13 mouse cellular contexts compared by ENCODE assay signal in genomic region chr14:99366996-99367555, GRCm38 (mm10).
DNase-seq lines count a peak whose midpoint lies in the region; ATAC-seq and TF ChIP-seq lines count a peak whose summit lies in the region.
"Had no signal": no experiment of that assay in that cellular context is flagged by ENCODE, and none has a peak within 500 bp of the region (broad histone marks: within the 10 kb centered on the region; RNA-seq: fewer than 3 reads in every experiment).

No protein-coding gene starts in this region.

- H3K9me3 ChIP-seq in heart, embryonic 10.5 days, result no peaks in the 10 kb centered on the region
- H3K9me3 ChIP-seq in midbrain, embryonic 10.5 days (replicated peaks), result no peaks in the 10 kb centered on the region
- H3K9me3 ChIP-seq in midbrain, postnatal 0 days (ENCODE audit: low read length), result no peaks in the 10 kb centered on the region
- H3K9me3 ChIP-seq: embryonic facial prominence, embryonic 12.5 days; neural tube, embryonic 15.5 days had no signal

- DNase-seq in heart, embryonic 10.5 days (ENCODE audit: low spot score), result no peak
- no peak for DNase-seq in heart, postnatal 10 days
- DNase-seq in midbrain, embryonic 10.5 days (ENCODE audit: low spot score), result peak; percentile 43
- no peak for DNase-seq in midbrain, postnatal 0 days (ENCODE audit: low spot score)
- peak; percentile 7 to 14 for DNase-seq in kidney, postnatal 4 days
- no peak for DNase-seq in B cell, adult 2 months
- DNase-seq in thymus, postnatal 14 days, result no peak
- DNase-seq: adrenal gland, adult 8-10 months; heart, adult 2 months had no signal

- WGBS in heart, embryonic 10.5 days, result 59% methylated on average over 11 of the region's 11 CpGs
- 47% methylated on average over 11 of the region's 11 CpGs for WGBS in midbrain, embryonic 10.5 days
- 22% methylated on average over 11 of the region's 11 CpGs for WGBS in midbrain, postnatal 0 days

- peak overlapping the region; percentile 42; the same call in 1 of the 2 replicates for H3K27ac ChIP-seq in heart, embryonic 10.5 days
- peak overlapping the region; percentile 84 for H3K27ac ChIP-seq in midbrain, embryonic 10.5 days (replicated peaks)
- H3K27ac ChIP-seq in midbrain, postnatal 0 days (ENCODE audit: low read depth, low read length), result no peak overlapping the region
- H3K27ac ChIP-seq: embryonic facial prominence, embryonic 12.5 days; heart, adult 2 months; neural tube, embryonic 15.5 days had no signal

- H3K9ac ChIP-seq in midbrain, postnatal 0 days (replicated peaks; ENCODE audit: low read length, poor library complexity, severe bottlenecking), result no peak overlapping the region
- H3K9ac ChIP-seq: embryonic facial prominence, embryonic 12.5 days; liver, postnatal 0 days; neural tube, embryonic 15.5 days had no signal

- H3K4me2 ChIP-seq in midbrain, postnatal 0 days (ENCODE audit: low read depth, low read length, poor library complexity, severe bottlenecking), result no peak overlapping the region

- TF ChIP-seq CTCF in midbrain, postnatal 0 days (IDR thresholded peaks at IDR 0.05), result no peak

- no peaks in the 10 kb centered on the region for H3K36me3 ChIP-seq in heart, embryonic 10.5 days
- no peaks in the 10 kb centered on the region for H3K36me3 ChIP-seq in midbrain, embryonic 10.5 days
- H3K36me3 ChIP-seq in midbrain, postnatal 0 days (ENCODE audit: insufficient read depth, low read length), result no peaks in the 10 kb centered on the region
- H3K36me3 ChIP-seq: embryonic facial prominence, embryonic 12.5 days; neural tube, embryonic 15.5 days had no signal

- H3K27me3 ChIP-seq in heart, embryonic 10.5 days (ENCODE audit: insufficient read depth, poor library complexity, severe bottlenecking), result no peaks in the 10 kb centered on the region
- peaks cover 62% of the 10 kb centered on the region for H3K27me3 ChIP-seq in midbrain, embryonic 10.5 days (ENCODE audit: low read depth, poor library complexity, severe bottlenecking)
- H3K27me3 ChIP-seq in midbrain, postnatal 0 days (ENCODE audit: insufficient read depth, low read length), result no peaks in the 10 kb centered on the region
- H3K27me3 ChIP-seq: embryonic facial prominence, embryonic 12.5 days; neural tube, embryonic 15.5 days had no signal

- H3K4me1 ChIP-seq in heart, embryonic 10.5 days, result peaks cover 13% of the 10 kb centered on the region
- peaks cover 27% of the 10 kb centered on the region for H3K4me1 ChIP-seq in midbrain, embryonic 10.5 days
- H3K4me1 ChIP-seq in midbrain, postnatal 0 days (ENCODE audit: insufficient read depth, low read length), result peaks cover 8% of the 10 kb centered on the region; the same call in 1 of the 2 replicates
- H3K4me1 ChIP-seq: embryonic facial prominence, embryonic 12.5 days had no signal

- ATAC-seq in midbrain, postnatal 0 days (ENCODE audit: low FRiP score), result no peak
- ATAC-seq in inflammation-experienced regulatory T-cells, adult 6 months, result no peak
- ATAC-seq: liver, postnatal 0 days had no signal

- H3K4me3 ChIP-seq in heart, embryonic 10.5 days, result no peak overlapping the region
- peak overlapping the region; percentile 40 for H3K4me3 ChIP-seq in midbrain, embryonic 10.5 days
- H3K4me3 ChIP-seq in midbrain, postnatal 0 days (ENCODE audit: low read depth, low read length), result no peak overlapping the region
- H3K4me3 ChIP-seq: embryonic facial prominence, embryonic 12.5 days; heart, adult 2 months; neural tube, embryonic 15.5 days had no signal

- intact Hi-C loops in heart, postnatal 10 days (cut with DNase I), result no loop called here

Comparison
In these comparisons a context has a peak if more than half of its experiments do, and no peak if none do; other contexts are left out.
1. DNase-seq: peak in midbrain, embryonic 10.5 days (single experiment) and kidney, postnatal 4 days (2 of 2); none in heart, embryonic 10.5 days (single experiment), heart, postnatal 10 days (0 of 2), midbrain, postnatal 0 days (single experiment), B cell, adult 2 months (0 of 2) and thymus, postnatal 14 days (single experiment).